Mouse (Mus musculus) E14TG2a.4 (cell line): ENCODE results near the gene Soga1.

ENCODE experiments used
- CTCF ChIP-seq: conservative IDR thresholded peaks from 2 replicates; pipeline ENCODE4 v1.5.1; 2014; ENCODE audit warnings: low read length
- POU5F1 ChIP-seq: IDR thresholded peaks from 2 replicates; pipeline ENCODE4 v1.6.1; 2014; ENCODE audit warnings: low read length, borderline replicate concordance

- TF ChIP-seq CTCF (no peak), POU5F1 (no peak)
Observed at GRCm38 (mm10) chr2:157074186-157074724, 4.8 kb downstream of the Soga1 start.
